Mouse (Mus musculus): ENCODE results near the gene Ccdc159. TPM values are rescaled to one million over a fixed set of nuclear protein-coding genes. Genes with fewer than 3 reads are reported as not detected.

Gene Ccdc159
- polyA plus RNA-seq, 1 experiment from 2014 or later, result 2.5 TPM

GRCm38 (mm10) chr9:21963417-21963816 is 36.1 kb downstream of the Ccdc159 start, which contains the start of gene Epor:
Gene Epor, minus strand, starts transcription at chr9:21963506.
- Histone ChIP-seq H3K4me1 (ENCODE audit: control insufficient read depth, insufficient read depth, low read length) (0 out of 2 replicates have a peak, but pooled peaks cover 2% of the 10 kb centered on the region), H3K4me3 (ENCODE audit: low read depth, low read length) (peak within 1 kb of the TSS; percentile 32), H3K36me3 (replicated peaks; ENCODE audit: control insufficient read depth, insufficient read depth, low read depth, low read length) (no peaks in the 10 kb centered on the region), H3K9me3 (replicated peaks; ENCODE audit: control insufficient read depth, low read length) (no peaks in the 10 kb centered on the region), H3K27me3 (ENCODE audit: control insufficient read depth, insufficient read depth, low read length) (peaks cover 33% of the 10 kb centered on the region), H3K9ac (replicated peaks; ENCODE audit: low read length) (peak within 1 kb of the TSS; percentile 26), H3K27ac (replicated peaks; ENCODE audit: low read depth, low read length) (no peak within 1 kb of the TSS), H3K4me2 (ENCODE audit: low read depth, low read length) (peak within 1 kb of the TSS; percentile 53)
- 17% methylated on average over 8 of the region's 8 CpGs for WGBS
- DNase-seq (ENCODE audit: low spot score) (peak; percentile 28), ATAC-seq (replicated peaks; ENCODE audit: insufficient number of reproducible peaks, low FRiP score, low TSS enrichment, low read depth) (peak; percentile 24; the same call in 1 of the 2 replicates)

GRCm38 (mm10) chr9:21968883-21969282 is 41.6 kb downstream of the Ccdc159 start:
- Histone ChIP-seq H3K27ac (replicated peaks; ENCODE audit: low read depth, low read length) (no peak overlapping the region), H3K9ac (replicated peaks; ENCODE audit: low read length) (no peak overlapping the region), H3K27me3 (ENCODE audit: control insufficient read depth, insufficient read depth, low read length) (no peaks in the 10 kb centered on the region), H3K9me3 (replicated peaks; ENCODE audit: control insufficient read depth, low read length) (no peaks in the 10 kb centered on the region), H3K4me3 (ENCODE audit: low read depth, low read length) (no peak overlapping the region), H3K4me1 (ENCODE audit: control insufficient read depth, insufficient read depth, low read length) (no peaks in the 10 kb centered on the region), H3K36me3 (replicated peaks; ENCODE audit: control insufficient read depth, insufficient read depth, low read depth, low read length) (no peaks in the 10 kb centered on the region), H3K4me2 (ENCODE audit: low read depth, low read length) (no peak overlapping the region)
- ATAC-seq (replicated peaks; ENCODE audit: insufficient number of reproducible peaks, low FRiP score, low TSS enrichment, low read depth), result no peak
- WGBS, result 64% methylated on average over 6 of the region's 6 CpGs
- DNase-seq (ENCODE audit: low spot score), result no peak

- H3K9ac ChIP-seq (replicated peaks; ENCODE audit: low read length), result no peak overlapping the region
- no peak for DNase-seq (ENCODE audit: low spot score)
- 96% methylated on average over 4 of the region's 4 CpGs for WGBS
These were observed 42.0 kb downstream of the Ccdc159 start for GRCm38 (mm10) chr9:21969304-21969703.

GRCm38 (mm10) chr9:21976626-21977175 is 49.4 kb downstream of the Ccdc159 start:
- no peak overlapping the region for H3K9ac ChIP-seq (replicated peaks; ENCODE audit: low read length)
- no peaks in the 10 kb centered on the region for H3K9me3 ChIP-seq (replicated peaks; ENCODE audit: control insufficient read depth, low read length)
- no peak overlapping the region for H3K27ac ChIP-seq (replicated peaks; ENCODE audit: low read depth, low read length)
- no peak overlapping the region for H3K4me2 ChIP-seq (ENCODE audit: low read depth, low read length)
- WGBS, result 75% methylated on average over 5 of the region's 10 CpGs
- no peak overlapping the region for H3K4me3 ChIP-seq (ENCODE audit: low read depth, low read length)
- no peaks in the 10 kb centered on the region for H3K36me3 ChIP-seq (replicated peaks; ENCODE audit: control insufficient read depth, insufficient read depth, low read depth, low read length)
- no peaks in the 10 kb centered on the region for H3K4me1 ChIP-seq (ENCODE audit: control insufficient read depth, insufficient read depth, low read length)
- ATAC-seq (replicated peaks; ENCODE audit: insufficient number of reproducible peaks, low FRiP score, low TSS enrichment, low read depth) (no peak), DNase-seq (ENCODE audit: low spot score) (no peak)
- H3K27me3 ChIP-seq (ENCODE audit: control insufficient read depth, insufficient read depth, low read length), result no peaks in the 10 kb centered on the region; the same call in 1 of the 2 replicates

More at GRCm38 (mm10) chr9:21969304-21969703, 42.0 kb downstream of the Ccdc159 start:
- Histone ChIP-seq H3K27ac (replicated peaks; ENCODE audit: low read depth, low read length) (no peak overlapping the region), H3K4me2 (ENCODE audit: low read depth, low read length) (no peak overlapping the region), H3K4me3 (ENCODE audit: low read depth, low read length) (no peak overlapping the region), H3K4me1 (ENCODE audit: control insufficient read depth, insufficient read depth, low read length) (no peaks in the 10 kb centered on the region), H3K27me3 (ENCODE audit: control insufficient read depth, insufficient read depth, low read length) (no peaks in the 10 kb centered on the region), H3K9me3 (replicated peaks; ENCODE audit: control insufficient read depth, low read length) (no peaks in the 10 kb centered on the region), H3K36me3 (replicated peaks; ENCODE audit: control insufficient read depth, insufficient read depth, low read depth, low read length) (no peaks in the 10 kb centered on the region)
- ATAC-seq (replicated peaks; ENCODE audit: insufficient number of reproducible peaks, low FRiP score, low TSS enrichment, low read depth), result no peak

GRCm38 (mm10) chr9:21977331-21977730 is 50.1 kb downstream of the Ccdc159 start:
- Histone ChIP-seq H3K9me3 (replicated peaks; ENCODE audit: control insufficient read depth, low read length) (no peaks in the 10 kb centered on the region), H3K27me3 (ENCODE audit: control insufficient read depth, insufficient read depth, low read length) (no peaks in the 10 kb centered on the region; the same call in 1 of the 2 replicates), H3K27ac (replicated peaks; ENCODE audit: low read depth, low read length) (no peak overlapping the region), H3K4me3 (ENCODE audit: low read depth, low read length) (no peak overlapping the region), H3K36me3 (replicated peaks; ENCODE audit: control insufficient read depth, insufficient read depth, low read depth, low read length) (no peaks in the 10 kb centered on the region), H3K4me2 (ENCODE audit: low read depth, low read length) (no peak overlapping the region), H3K4me1 (ENCODE audit: control insufficient read depth, insufficient read depth, low read length) (no peaks in the 10 kb centered on the region), H3K9ac (replicated peaks; ENCODE audit: low read length) (no peak overlapping the region)
- ATAC-seq (replicated peaks; ENCODE audit: insufficient number of reproducible peaks, low FRiP score, low TSS enrichment, low read depth), result no peak
- DNase-seq (ENCODE audit: low spot score), result no peak
- WGBS, result 89% methylated on average over 5 of the region's 5 CpGs

GRCm38 (mm10) chr9:21977972-21978371 is 50.7 kb downstream of the Ccdc159 start:
- H3K36me3 ChIP-seq (replicated peaks; ENCODE audit: control insufficient read depth, insufficient read depth, low read depth, low read length), result no peaks in the 10 kb centered on the region
- H3K4me2 ChIP-seq (ENCODE audit: low read depth, low read length), result no peak overlapping the region
- H3K4me3 ChIP-seq (ENCODE audit: low read depth, low read length), result no peak overlapping the region
- no peaks in the 10 kb centered on the region for H3K4me1 ChIP-seq (ENCODE audit: control insufficient read depth, insufficient read depth, low read length)
- H3K9ac ChIP-seq (replicated peaks; ENCODE audit: low read length), result no peak overlapping the region
- ATAC-seq (replicated peaks; ENCODE audit: insufficient number of reproducible peaks, low FRiP score, low TSS enrichment, low read depth) (no peak), DNase-seq (ENCODE audit: low spot score) (no peak)
- H3K9me3 ChIP-seq (replicated peaks; ENCODE audit: control insufficient read depth, low read length), result no peaks in the 10 kb centered on the region
- no peaks in the 10 kb centered on the region; the same call in 1 of the 2 replicates for H3K27me3 ChIP-seq (ENCODE audit: control insufficient read depth, insufficient read depth, low read length)
- H3K27ac ChIP-seq (replicated peaks; ENCODE audit: low read depth, low read length), result no peak overlapping the region
- 23% methylated on average over 2 of the region's 2 CpGs for WGBS

- H3K4me2 ChIP-seq (ENCODE audit: low read depth, low read length), result no peak overlapping the region
- no peak overlapping the region for H3K9ac ChIP-seq (replicated peaks; ENCODE audit: low read length)
- ATAC-seq (replicated peaks; ENCODE audit: insufficient number of reproducible peaks, low FRiP score, low TSS enrichment, low read depth) (no peak), DNase-seq (ENCODE audit: low spot score) (no peak)
- H3K4me3 ChIP-seq (ENCODE audit: low read depth, low read length), result no peak overlapping the region
- WGBS, result 88% methylated on average over 4 of the region's 4 CpGs
- no peaks in the 10 kb centered on the region for H3K9me3 ChIP-seq (replicated peaks; ENCODE audit: control insufficient read depth, low read length)
- H3K36me3 ChIP-seq (replicated peaks; ENCODE audit: control insufficient read depth, insufficient read depth, low read depth, low read length), result no peaks in the 10 kb centered on the region
- no peak overlapping the region for H3K27ac ChIP-seq (replicated peaks; ENCODE audit: low read depth, low read length)
- no peaks in the 10 kb centered on the region; the same call in 1 of the 2 replicates for H3K27me3 ChIP-seq (ENCODE audit: control insufficient read depth, insufficient read depth, low read length)
- H3K4me1 ChIP-seq (ENCODE audit: control insufficient read depth, insufficient read depth, low read length), result no peaks in the 10 kb centered on the region
These were observed 51.3 kb downstream of the Ccdc159 start for GRCm38 (mm10) chr9:21978398-21979128.

- no peak for ATAC-seq (replicated peaks; ENCODE audit: insufficient number of reproducible peaks, low FRiP score, low TSS enrichment, low read depth)
These were observed 56.6 kb downstream of the Ccdc159 start for GRCm38 (mm10) chr9:21983911-21984310.

More at GRCm38 (mm10) chr9:21983911-21984310, 56.6 kb downstream of the Ccdc159 start:
- WGBS, result 6% methylated on average over 3 of the region's 3 CpGs
- H3K27ac ChIP-seq (replicated peaks; ENCODE audit: low read depth, low read length), result no peak overlapping the region
- DNase-seq (ENCODE audit: low spot score), result no peak
- no peaks in the 10 kb centered on the region for H3K36me3 ChIP-seq (replicated peaks; ENCODE audit: control insufficient read depth, insufficient read depth, low read depth, low read length)
- H3K4me3 ChIP-seq (ENCODE audit: low read depth, low read length), result no peak overlapping the region
- no peak overlapping the region for H3K9ac ChIP-seq (replicated peaks; ENCODE audit: low read length)
- peaks cover 5% of the 10 kb centered on the region for H3K4me1 ChIP-seq (ENCODE audit: control insufficient read depth, insufficient read depth, low read length)
- H3K4me2 ChIP-seq (ENCODE audit: low read depth, low read length), result no peak overlapping the region
- H3K27me3 ChIP-seq (ENCODE audit: control insufficient read depth, insufficient read depth, low read length), result peaks cover 22% of the 10 kb centered on the region
- H3K9me3 ChIP-seq (replicated peaks; ENCODE audit: control insufficient read depth, low read length), result no peaks in the 10 kb centered on the region

Measured in embryonic facial prominence, embryonic 11.5 days (tissue).